Mouse (Mus musculus) T-cell, adult 66 days (primary cell): Measurements from ENCODE around the gene Obscn. TPM values are rescaled to one million over a fixed set of nuclear protein-coding genes. Genes with fewer than 3 reads are reported as not detected.

Experiments used
- total RNA-seq, 2 experiments: library from RNA; stranded (reverse); gene quantifications; 3 replicates in 1 of 2; 4 replicates in 1 of 2; pipeline ENCODE4 v1.2.4; 2023

The Obscn gene
- total RNA-seq: under 1 TPM; 0.39 to 0.47 TPM

GRCm38 (mm10) chr11:59135904-59136452, at the start of gene Obscn:
TSS of gene Obscn (minus strand) at chr11:59136402.

GRCm38 (mm10) chr11:59182864-59183331, 46.7 kb upstream of the Obscn start, which contains the start of gene Gjc2:
TSS of gene Gjc2 (minus strand) at chr11:59183213.

GRCm38 (mm10) chr11:59163255-59164236, 27.3 kb upstream of the Obscn start, which contains the start of gene Iba57:
TSS of gene Iba57 (minus strand) at chr11:59163739.

GRCm38 (mm10) chr11:58978027-58978705, 158.0 kb downstream of the Obscn start, which contains the start of gene Trim11:
TSS of gene Trim11 (plus strand) at chr11:58978093.

GRCm38 (mm10) chr11:58954420-58955142, 181.6 kb downstream of the Obscn start, which contains the start of the genes Hist3h2a and Trim17:
TSS of gene Hist3h2a (plus strand) at chr11:58954685.
TSS of gene Trim17 (plus strand) at chr11:58954685.

GRCm38 (mm10) chr11:58948542-58949479, 187.4 kb downstream of the Obscn start, which contains the start of gene Hist3h2ba:
TSS of gene Hist3h2ba (plus strand) at chr11:58948920.

Other genes starting within 250 kb of the Obscn start
- gene Zfp39, start 232.2 kb downstream of the Obscn start, total RNA-seq: 10 to 100 TPM; 12.1 to 12.3 TPM
- not detected for gene Btnl10, start 218.5 kb downstream of the Obscn start, total RNA-seq
- gene Rnf187, start 197.5 kb downstream of the Obscn start, total RNA-seq: 100 to 1,000 TPM; 122 to 136 TPM
- gene Hist3h2ba, start 187.5 kb downstream of the Obscn start, total RNA-seq: 10 to 100 TPM; 12.9 to 15.2 TPM
- 10 to 100 TPM; 39.5 to 41.6 TPM for gene Hist3h2a, start 181.7 kb downstream of the Obscn start, total RNA-seq
- under 1 TPM in 1 of 2 experiments, not detected in 1; 0.41 TPM for gene Trim17, start 181.7 kb downstream of the Obscn start, total RNA-seq
- gene Trim11, start 158.3 kb downstream of the Obscn start, total RNA-seq: 10 to 100 TPM; 68.7 to 76.5 TPM
- gene Iba57, start 27.3 kb upstream of the Obscn start, total RNA-seq: 10 to 100 TPM; 39.6 to 41.9 TPM
- gene Gjc2, start 46.8 kb upstream of the Obscn start, total RNA-seq: under 1 TPM in 1 of 2 experiments, not detected in 1; 0.26 TPM
- 10 to 100 TPM; 36.9 to 37.2 TPM for gene Guk1, start 55.8 kb upstream of the Obscn start, total RNA-seq
- gene Mrpl55, start 66.1 kb upstream of the Obscn start, total RNA-seq: 10 to 100 TPM; 14.9 to 15.2 TPM
- gene 2310033P09Rik, start 71.9 kb upstream of the Obscn start, total RNA-seq: 10 to 100 TPM; 29.0 to 30.0 TPM
- 100 to 1,000 TPM; 205 to 222 TPM for gene Arf1, start 91.9 kb upstream of the Obscn start, total RNA-seq
- gene Wnt3a, start 154.3 kb upstream of the Obscn start, total RNA-seq: not detected
- not detected for gene Wnt9a, start 170.5 kb upstream of the Obscn start, total RNA-seq
- gene Prss38, start 239.3 kb upstream of the Obscn start, total RNA-seq: under 1 TPM in 1 of 2 experiments, not detected in 1; 0.44 TPM